Mouse (Mus musculus) brain, embryonic 14.5 days (tissue): ENCODE measurements around the gene Vmn1r204. TPM values are rescaled to one million over a fixed set of nuclear protein-coding genes. Genes with fewer than 3 reads are reported as not detected.
"Not testable (repeated sequence)": the region's sequence is repeated elsewhere in the genome, so short reads cannot be mapped to it uniquely, and the experiment has no call there.

Experiments used
- DNase-seq: peaks from one replicate; pipeline ENCODE4 v3.0.0-alpha.2; 2011; ENCODE audit warnings: low read depth
- CTCF ChIP-seq: fragments of 200-500 bp; IDR thresholded peaks from 2 replicates; pipeline ENCODE4 v1.5.1; 2012; ENCODE audit warnings: inconsistent platforms, mild to moderate bottlenecking, moderate library complexity, borderline replicate concordance; ENCODE audit not compliant: insufficient read depth, insufficient read length; ENCODE audit errors: extremely low read depth
- POLR2A ChIP-seq: fragments of 200-500 bp; IDR thresholded peaks from 2 replicates; pipeline ENCODE4 v1.6.1; 2012; ENCODE audit warnings: mild to moderate bottlenecking, inconsistent platforms, borderline replicate concordance; ENCODE audit not compliant: poor library complexity, insufficient read depth, insufficient read length, severe bottlenecking; ENCODE audit errors: extremely low read depth
- polyA plus RNA-seq: library from polyadenylated mRNA; depleted of rRNA; stranded (reverse); fragments of >200 nt; gene quantifications from 2 replicates; pipeline ENCODE4 v1.2.3, GENCODE M21; 2012; rRNA removed

Gene Vmn1r204
- polyA plus RNA-seq = not detected in 2 replicates

DNA sequence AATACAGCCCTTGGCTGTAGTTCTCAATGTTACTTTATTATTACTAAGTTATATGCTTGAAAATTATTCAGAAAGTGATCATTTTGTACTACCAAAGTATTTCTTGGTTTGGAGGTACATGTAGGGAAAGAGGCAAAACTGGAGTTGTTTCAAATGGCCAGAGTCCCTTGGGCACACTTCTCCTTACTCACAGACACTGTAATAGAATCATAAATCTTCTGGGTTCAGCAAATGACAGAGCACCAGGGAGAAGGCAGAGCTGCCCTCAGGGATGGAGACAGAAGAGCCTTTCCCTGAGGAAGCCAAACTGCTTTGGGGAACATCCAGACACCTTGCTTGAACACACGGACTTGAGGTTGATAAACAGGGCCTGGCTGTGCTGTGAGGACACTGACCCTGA lies at the start of gene Vmn1r204:
TSS of gene Vmn1r204 (plus strand) at position 301 of the 400 bp plus-strand sequence.
- not testable (repeated sequence) for DNase-seq

DNA sequence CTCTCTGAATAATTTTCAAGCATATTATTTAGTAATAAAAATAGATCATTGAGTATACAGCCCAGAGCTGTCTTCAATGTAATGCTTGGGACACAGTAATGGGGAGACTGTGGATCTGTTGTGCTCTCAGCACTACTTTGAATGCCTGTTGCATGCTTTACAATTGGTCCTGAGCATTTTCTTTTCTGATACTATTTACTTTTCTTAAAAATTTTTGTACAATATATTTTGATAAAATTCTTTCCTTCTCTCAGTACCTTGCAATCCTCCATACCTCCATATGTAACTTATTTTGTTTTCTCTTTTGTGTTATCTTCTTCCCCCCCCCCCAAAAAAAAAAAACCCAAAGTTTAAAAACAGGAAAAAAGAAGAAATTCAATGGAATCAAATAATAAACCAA lies 47.7 kb upstream of the Vmn1r204 start, which contains the start of gene Vmn1r202:
TSS of gene Vmn1r202 (minus strand) at position 101 of the 400 bp plus-strand sequence.
- TF ChIP-seq CTCF (no peak), POLR2A (no peak)
- DNase-seq = no peak

DNA sequence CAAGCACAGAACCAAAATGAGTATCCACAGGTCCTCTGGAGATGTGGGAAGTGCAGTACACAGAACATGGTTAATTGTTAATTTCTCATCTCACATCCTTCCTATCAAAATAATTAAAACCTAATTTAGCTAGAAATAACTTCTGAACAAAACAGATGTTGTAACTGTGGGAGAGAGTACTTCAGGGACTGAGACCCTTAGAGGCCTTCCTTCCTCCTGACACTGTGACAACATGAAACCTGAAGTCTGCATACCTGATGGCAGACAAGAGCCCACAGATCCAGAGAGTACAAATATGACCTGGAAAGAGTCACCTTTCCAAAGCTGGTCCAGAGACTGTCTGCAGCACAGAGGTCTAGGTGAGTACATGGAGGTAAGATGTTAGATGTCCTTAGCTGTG lies 35.2 kb upstream of the Vmn1r204 start, which contains the start of gene Vmn1r203:
TSS of gene Vmn1r203 (plus strand) at position 301 of the 400 bp plus-strand sequence.
- DNase-seq = no peak
- TF ChIP-seq CTCF (no peak), POLR2A (no peak)

DNA sequence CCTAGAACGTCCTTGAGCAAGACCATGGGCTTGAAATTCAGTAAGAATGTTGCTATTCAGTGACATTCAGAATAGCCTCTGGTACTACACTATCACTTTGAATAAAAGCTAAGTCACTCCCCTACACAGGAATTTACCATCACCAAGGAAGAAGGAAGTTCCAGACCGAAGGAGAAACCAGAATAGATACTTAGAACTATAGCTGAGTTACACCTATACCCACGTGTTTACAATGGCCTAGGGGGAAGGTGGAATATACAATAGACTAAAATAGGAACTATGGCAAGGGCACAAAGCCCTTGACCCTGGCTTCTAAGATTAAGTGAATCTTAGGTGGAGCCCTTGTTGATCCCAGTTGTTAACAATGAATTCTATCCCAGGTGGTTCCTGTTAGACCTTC lies 21.9 kb downstream of the Vmn1r204 start:
- DNase-seq = not testable (repeated sequence)

DNA sequence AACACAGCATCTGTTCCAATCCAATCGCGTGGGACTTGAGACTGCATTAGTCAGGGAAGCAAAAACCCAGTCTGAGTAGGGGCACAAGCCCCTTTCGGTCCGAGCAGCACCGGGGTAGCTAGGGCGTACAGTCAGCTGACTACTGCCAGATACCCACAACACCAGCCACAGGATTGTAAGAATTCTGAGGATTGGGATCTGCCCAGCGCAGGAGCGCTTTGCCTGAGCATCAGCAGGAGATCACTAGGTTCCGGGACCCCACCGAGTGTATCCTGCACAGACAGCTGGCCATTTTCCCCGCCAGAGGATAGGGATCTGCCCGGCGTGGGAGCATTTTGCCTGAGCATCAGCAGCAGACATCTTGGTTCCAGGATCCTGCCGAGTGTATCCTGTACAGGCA lies 30.3 kb downstream of the Vmn1r204 start:
- not testable (repeated sequence) for DNase-seq

DNA sequence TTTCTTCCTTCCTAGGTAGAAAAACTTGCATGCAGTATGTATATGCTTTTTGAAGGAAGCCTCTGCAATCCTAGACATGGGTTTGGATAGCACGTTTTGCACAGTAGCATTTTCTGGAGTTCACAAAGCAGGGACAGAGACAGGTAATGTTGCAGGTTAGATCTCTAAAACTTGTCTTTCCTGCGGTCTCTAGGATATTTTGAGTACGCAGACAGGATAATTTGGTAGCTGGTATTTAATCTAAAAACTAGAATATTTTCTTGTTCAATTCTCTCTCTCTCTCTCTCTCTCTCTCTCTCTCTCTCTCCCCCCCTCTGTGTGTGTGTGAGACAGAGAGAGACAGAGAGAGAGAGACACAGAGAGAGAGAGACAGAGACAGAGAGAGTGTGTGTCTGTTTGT lies 39.9 kb downstream of the Vmn1r204 start, which contains the start of gene Vmn1r205:
TSS of gene Vmn1r205 (minus strand) at position 101 of the 400 bp plus-strand sequence.
- TF ChIP-seq CTCF (no peak), POLR2A (no peak)
- DNase-seq = no peak

Other genes starting within 250 kb of the Vmn1r204 start
- not detected in 2 replicates for gene Vmn1r197, start 228.6 kb upstream of the Vmn1r204 start, polyA plus RNA-seq
- gene Vmn1r198, start 202.8 kb upstream of the Vmn1r204 start, polyA plus RNA-seq = not detected in 2 replicates
- not detected in 2 replicates for gene Vmn1r199, start 173.4 kb upstream of the Vmn1r204 start, polyA plus RNA-seq
- not detected in 2 replicates for gene Vmn1r200, start 162.8 kb upstream of the Vmn1r204 start, polyA plus RNA-seq
- not detected in 2 replicates for gene Vmn1r201, start 81.3 kb upstream of the Vmn1r204 start, polyA plus RNA-seq
- gene Vmn1r202, start 47.8 kb upstream of the Vmn1r204 start, polyA plus RNA-seq = 0.01 TPM in 1 of 2 replicates, not detected in the other
- gene Vmn1r203, start 35.1 kb upstream of the Vmn1r204 start, polyA plus RNA-seq = not detected in 2 replicates
- not detected in 2 replicates for gene Vmn1r205, start 39.8 kb downstream of the Vmn1r204 start, polyA plus RNA-seq
- gene Vmn1r206, start 71.1 kb downstream of the Vmn1r204 start, polyA plus RNA-seq = not detected in 2 replicates
- not detected in 2 replicates for gene Vmn1r207-ps, start 176.4 kb downstream of the Vmn1r204 start, polyA plus RNA-seq
- not detected in 2 replicates for gene Vmn1r208, start 224.2 kb downstream of the Vmn1r204 start, polyA plus RNA-seq